Mouse (Mus musculus): ENCODE results near the gene Card11. TPM values are rescaled to one million over a fixed set of nuclear protein-coding genes. Genes with fewer than 3 reads are reported as not detected.

Card11 gene
- 0.05 and 0.20 TPM in 2 replicates for polyA plus RNA-seq (2015; fragmentation: Nextera tagmentation; extraction: Ambion mirVana)

- H3K4me3 ChIP-seq (replicated peaks), result no peak within 1 kb of the TSS
- no peak for ATAC-seq (ENCODE audit: insufficient number of reproducible peaks, low FRiP score, low TSS enrichment, low read depth)
- 71% methylated on average over 10 of the region's 10 CpGs for WGBS
- no peaks in the 10 kb centered on the region for H3K4me1 ChIP-seq
- no peaks in the 10 kb centered on the region for H3K27me3 ChIP-seq
- no peaks in the 10 kb centered on the region for H3K36me3 ChIP-seq
- H3K27ac ChIP-seq (replicated peaks), result no peak within 1 kb of the TSS
- no peaks in the 10 kb centered on the region for H3K9me3 ChIP-seq (replicated peaks)
- no peak within 1 kb of the TSS for H3K9ac ChIP-seq
- no peak within 1 kb of the TSS for H3K4me2 ChIP-seq (replicated peaks)
Observed at GRCm38 (mm10) chr5:141000349-141000748, at the start of gene Card11. Gene Card11 (minus strand): TSS chr5:141000582.

- 0 out of 2 replicates have a peak, but pooled peaks cover 6% of the 10 kb centered on the region for H3K9me3 ChIP-seq (replicated peaks)
- H3K4me3 ChIP-seq (replicated peaks), result no peak overlapping the region
- 0 out of 2 replicates have a peak, but pooled peaks cover 4% of the 10 kb centered on the region for H3K4me1 ChIP-seq
- WGBS, result 53% methylated on average over 13 of the region's 13 CpGs
- no peak for ATAC-seq (ENCODE audit: insufficient number of reproducible peaks, low FRiP score, low TSS enrichment, low read depth)
- H3K4me2 ChIP-seq (replicated peaks), result no peak overlapping the region
- no peaks in the 10 kb centered on the region for H3K36me3 ChIP-seq
- no peak overlapping the region for H3K27ac ChIP-seq (replicated peaks)
- H3K27me3 ChIP-seq, result no peaks in the 10 kb centered on the region
- no peak overlapping the region for H3K9ac ChIP-seq
Observed at GRCm38 (mm10) chr5:141047651-141048218, 47.4 kb upstream of the Card11 start.

GRCm38 (mm10) chr5:141044976-141045375, 44.6 kb upstream of the Card11 start:
- Histone ChIP-seq H3K4me3 (replicated peaks) (no peak overlapping the region), H3K36me3 (no peaks in the 10 kb centered on the region), H3K4me2 (replicated peaks) (no peak overlapping the region), H3K27ac (replicated peaks) (no peak overlapping the region), H3K4me1 (0 out of 2 replicates have a peak, but pooled peaks cover 4% of the 10 kb centered on the region), H3K9ac (no peak overlapping the region), H3K27me3 (no peaks in the 10 kb centered on the region), H3K9me3 (replicated peaks) (no peaks in the 10 kb centered on the region)
- no peak for ATAC-seq (ENCODE audit: insufficient number of reproducible peaks, low FRiP score, low TSS enrichment, low read depth)
- WGBS, result 81% methylated on average over 9 of the region's 9 CpGs

- no peaks in the 10 kb centered on the region for H3K27me3 ChIP-seq
- no peak overlapping the region for H3K9ac ChIP-seq
- H3K4me3 ChIP-seq (replicated peaks), result no peak overlapping the region
- no peak for ATAC-seq (ENCODE audit: insufficient number of reproducible peaks, low FRiP score, low TSS enrichment, low read depth)
- 46% methylated on average over 19 of the region's 19 CpGs for WGBS
- no peaks in the 10 kb centered on the region for H3K9me3 ChIP-seq (replicated peaks)
- H3K4me2 ChIP-seq (replicated peaks), result peak overlapping the region; percentile 12; the same call in 1 of the 2 replicates
- no peaks in the 10 kb centered on the region for H3K36me3 ChIP-seq
- 0 out of 2 replicates have a peak, but pooled peaks cover 4% of the 10 kb centered on the region for H3K4me1 ChIP-seq
- no peak overlapping the region for H3K27ac ChIP-seq (replicated peaks)
Observed at GRCm38 (mm10) chr5:141043654-141044447, 43.5 kb upstream of the Card11 start.

- Histone ChIP-seq H3K27me3 (no peaks in the 10 kb centered on the region), H3K4me1 (0 out of 2 replicates have a peak, but pooled peaks cover 4% of the 10 kb centered on the region), H3K4me3 (replicated peaks) (no peak overlapping the region), H3K36me3 (no peaks in the 10 kb centered on the region), H3K9ac (no peak overlapping the region), H3K9me3 (replicated peaks) (no peaks in the 10 kb centered on the region), H3K27ac (replicated peaks) (no peak overlapping the region), H3K4me2 (replicated peaks) (no peak overlapping the region)
- 85% methylated on average over 4 of the region's 4 CpGs for WGBS
- ATAC-seq (ENCODE audit: insufficient number of reproducible peaks, low FRiP score, low TSS enrichment, low read depth), result no peak
Observed at GRCm38 (mm10) chr5:141042406-141042805, 42.0 kb upstream of the Card11 start.

GRCm38 (mm10) chr5:141040846-141041245, 40.5 kb upstream of the Card11 start:
- Histone ChIP-seq H3K27ac (replicated peaks) (no peak overlapping the region), H3K4me2 (replicated peaks) (no peak overlapping the region), H3K9ac (no peak overlapping the region), H3K36me3 (no peaks in the 10 kb centered on the region), H3K4me1 (0 out of 2 replicates have a peak, but pooled peaks cover 4% of the 10 kb centered on the region), H3K27me3 (no peaks in the 10 kb centered on the region), H3K9me3 (replicated peaks) (no peaks in the 10 kb centered on the region), H3K4me3 (replicated peaks) (no peak overlapping the region)
- no peak for ATAC-seq (ENCODE audit: insufficient number of reproducible peaks, low FRiP score, low TSS enrichment, low read depth)
- 45% methylated on average over 9 of the region's 9 CpGs for WGBS

GRCm38 (mm10) chr5:141038342-141038741, 38.0 kb upstream of the Card11 start:
- peaks cover 3% of the 10 kb centered on the region; the same call in 1 of the 2 replicates for H3K4me1 ChIP-seq
- whole genome bisulfite sequencing, result 52% methylated on average over 1 of the region's 1 CpGs
- H3K36me3 ChIP-seq, result no peaks in the 10 kb centered on the region
- H3K27ac ChIP-seq (replicated peaks), result no peak overlapping the region
- no peak for ATAC-seq (ENCODE audit: insufficient number of reproducible peaks, low FRiP score, low TSS enrichment, low read depth)
- no peak overlapping the region for H3K4me3 ChIP-seq (replicated peaks)
- no peaks in the 10 kb centered on the region for H3K9me3 ChIP-seq (replicated peaks)
- no peaks in the 10 kb centered on the region for H3K27me3 ChIP-seq
- H3K4me2 ChIP-seq (replicated peaks), result no peak overlapping the region
- H3K9ac ChIP-seq, result no peak overlapping the region

- no peak overlapping the region for H3K4me2 ChIP-seq (replicated peaks)
- H3K4me1 ChIP-seq, result peaks cover 3% of the 10 kb centered on the region; the same call in 1 of the 2 replicates
- H3K27me3 ChIP-seq, result no peaks in the 10 kb centered on the region
- no peaks in the 10 kb centered on the region for H3K36me3 ChIP-seq
- H3K27ac ChIP-seq (replicated peaks), result no peak overlapping the region
- no peaks in the 10 kb centered on the region for H3K9me3 ChIP-seq (replicated peaks)
- whole genome bisulfite sequencing, result 76% methylated on average over 6 of the region's 6 CpGs
- H3K4me3 ChIP-seq (replicated peaks), result no peak overlapping the region
- ATAC-seq (ENCODE audit: insufficient number of reproducible peaks, low FRiP score, low TSS enrichment, low read depth), result no peak
- no peak overlapping the region for H3K9ac ChIP-seq
Observed at GRCm38 (mm10) chr5:141035346-141035745, 35.0 kb upstream of the Card11 start.

GRCm38 (mm10) chr5:141034301-141034700, 33.9 kb upstream of the Card11 start:
- ATAC-seq (ENCODE audit: insufficient number of reproducible peaks, low FRiP score, low TSS enrichment, low read depth), result no peak
- Histone ChIP-seq H3K4me1 (peaks cover 3% of the 10 kb centered on the region; the same call in 1 of the 2 replicates), H3K9ac (no peak overlapping the region), H3K27ac (replicated peaks) (no peak overlapping the region), H3K9me3 (replicated peaks) (no peaks in the 10 kb centered on the region), H3K4me2 (replicated peaks) (no peak overlapping the region), H3K4me3 (replicated peaks) (no peak overlapping the region), H3K27me3 (no peaks in the 10 kb centered on the region), H3K36me3 (no peaks in the 10 kb centered on the region)
- WGBS, result 77% methylated on average over 3 of the region's 3 CpGs

GRCm38 (mm10) chr5:141033001-141033400, 32.6 kb upstream of the Card11 start:
- Histone ChIP-seq H3K9me3 (replicated peaks) (no peaks in the 10 kb centered on the region), H3K27me3 (no peaks in the 10 kb centered on the region), H3K4me2 (replicated peaks) (no peak overlapping the region), H3K4me3 (replicated peaks) (no peak overlapping the region), H3K9ac (no peak overlapping the region), H3K27ac (replicated peaks) (no peak overlapping the region), H3K4me1 (peaks cover 3% of the 10 kb centered on the region; the same call in 1 of the 2 replicates), H3K36me3 (no peaks in the 10 kb centered on the region)
- 97% methylated on average over 1 of the region's 1 CpGs for WGBS
- no peak for ATAC-seq (ENCODE audit: insufficient number of reproducible peaks, low FRiP score, low TSS enrichment, low read depth)

GRCm38 (mm10) chr5:141029364-141029763, 29.0 kb upstream of the Card11 start:
- Histone ChIP-seq H3K4me3 (replicated peaks) (no peak overlapping the region), H3K4me2 (replicated peaks) (no peak overlapping the region), H3K27ac (replicated peaks) (no peak overlapping the region), H3K9ac (no peak overlapping the region), H3K9me3 (replicated peaks) (no peaks in the 10 kb centered on the region; the same call in 1 of the 2 replicates), H3K4me1 (no peaks in the 10 kb centered on the region), H3K36me3 (no peaks in the 10 kb centered on the region), H3K27me3 (no peaks in the 10 kb centered on the region)
- ATAC-seq (ENCODE audit: insufficient number of reproducible peaks, low FRiP score, low TSS enrichment, low read depth), result no peak
- 34% methylated on average over 2 of the region's 2 CpGs for WGBS
